In the genomic region with DNA sequence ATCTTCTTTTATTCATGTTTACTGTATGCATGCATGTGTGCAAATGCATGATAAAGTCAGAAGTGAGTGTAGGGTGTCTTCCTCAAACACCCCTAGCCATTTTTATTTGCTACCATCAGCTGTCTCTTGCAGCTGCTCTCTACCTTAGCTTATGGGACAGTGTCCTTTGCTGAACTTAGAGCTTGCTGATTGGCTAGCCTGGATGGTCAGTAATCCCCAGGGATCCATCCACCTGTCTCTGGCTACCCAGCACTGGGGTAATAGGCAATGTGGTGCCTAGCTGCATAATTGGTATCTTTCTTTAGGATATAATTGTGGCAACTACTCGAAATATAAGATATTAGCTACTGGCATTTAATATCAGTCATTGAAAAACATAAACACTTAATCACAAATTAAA, we compare ENCODE assay signal across 31 mouse cellular contexts. TPM values are rescaled to one million over a fixed set of nuclear protein-coding genes. Genes with fewer than 3 reads are reported as not detected.
"Had no signal": no experiment of that assay in that cellular context is flagged by ENCODE, and none has a peak within 500 bp of the region (broad histone marks: within the 10 kb centered on the region; RNA-seq: fewer than 3 reads in every experiment).

No protein-coding gene starts in this region.

- H3K4me2 ChIP-seq: heart, embryonic 12.5 days; hindbrain, embryonic 13.5 days; hindbrain, embryonic 15.5 days; kidney, embryonic 15.5 days; limb, embryonic 13.5 days; liver, embryonic 11.5 days had no signal

- ATAC-seq: forebrain, postnatal 0 days; hindbrain, postnatal 0 days; intestine, embryonic 16.5 days had no signal

- H3K4me3 ChIP-seq: heart, embryonic 10.5 days; heart, embryonic 12.5 days; hindbrain, embryonic 13.5 days; hindbrain, embryonic 15.5 days; kidney, embryonic 15.5 days; layer of hippocampus, adult 2 months; left cerebral cortex, adult 2 months; limb, embryonic 13.5 days had no signal

- H3K9ac ChIP-seq: forebrain, postnatal 0 days; heart, embryonic 12.5 days; hindbrain, embryonic 13.5 days; hindbrain, embryonic 15.5 days; kidney, embryonic 15.5 days; limb, embryonic 13.5 days had no signal

- H3K27ac ChIP-seq: heart, embryonic 10.5 days; hindbrain, embryonic 13.5 days; hindbrain, embryonic 15.5 days; hindbrain, postnatal 0 days; kidney, embryonic 15.5 days; kidney, postnatal 0 days; layer of hippocampus, adult 2 months; left cerebral cortex, adult 2 months; limb, embryonic 13.5 days had no signal

- H3K9me3 ChIP-seq: heart, embryonic 10.5 days; heart, embryonic 12.5 days; hindbrain, embryonic 13.5 days; hindbrain, embryonic 15.5 days; kidney, embryonic 15.5 days; limb, embryonic 13.5 days had no signal

- H3K27me3 ChIP-seq: heart, embryonic 12.5 days; hindbrain, embryonic 13.5 days; hindbrain, embryonic 15.5 days; kidney, embryonic 15.5 days; limb, embryonic 13.5 days had no signal

- H3K36me3 ChIP-seq: hindbrain, embryonic 13.5 days; hindbrain, embryonic 15.5 days had no signal

- DNase-seq: forebrain, postnatal 0 days; gastrocnemius, postnatal 14 days; gastrocnemius, postnatal 36 days; heart, adult 18-20 months; heart, postnatal 10 days; heart, postnatal 36 days; kidney, adult 11 months; kidney, adult 2 months; kidney, adult 9 months; kidney, postnatal 14 days; kidney, postnatal 36 days; liver had no signal

RNA-seq across cellular contexts. Expression of a gene that starts 31.1 kb away (rescaled TPM):
- total RNA-seq: forebrain, postnatal 0 days; gastrocnemius, adult 8-10 months; gastrocnemius, postnatal 14 days; gastrocnemius, postnatal 36 days; heart, postnatal 10 days; hindbrain, postnatal 0 days; layer of hippocampus, adult 2 months; layer of hippocampus, postnatal 10 days; layer of hippocampus, postnatal 25 days; left cerebral cortex, adult 2 months; left cerebral cortex, postnatal 14 days; left cerebral cortex, postnatal 36 days had no signal
- polyA plus RNA-seq: forebrain, postnatal 0 days; gonadal fat pad, adult 2 months; heart, embryonic 12.5 days; heart, embryonic 16.5 days; hindbrain, postnatal 0 days; kidney, adult 2 months; kidney, embryonic 15.5 days; liver, embryonic 11.5 days had no signal
